Mouse (Mus musculus) cerebellum, adult 11 months (tissue): Measurements from ENCODE around the gene Cdc42.

Source experiments
- DNase-seq: peaks from one replicate; pipeline ENCODE4 v3.0.0; 2022

Gene Cdc42

DNA sequence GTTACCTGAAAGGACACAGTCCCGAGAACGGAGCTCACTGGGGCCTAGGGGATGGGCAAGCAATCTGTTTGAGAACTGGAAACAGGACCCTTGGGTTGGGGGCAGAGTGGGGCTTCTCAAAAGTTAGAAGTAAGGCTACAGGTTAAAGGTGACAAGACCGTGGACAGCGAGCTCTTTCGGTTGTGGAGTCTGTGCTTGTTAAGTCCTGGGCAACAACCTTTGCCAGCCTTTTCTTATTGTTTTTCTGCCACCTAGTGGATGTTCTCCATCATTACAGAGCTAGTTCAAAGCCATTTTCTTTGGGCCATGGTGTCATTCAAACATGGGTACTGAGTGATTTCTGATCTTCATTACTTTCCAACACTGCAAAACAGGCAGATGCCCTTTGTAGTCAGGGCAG, 49.1 kb downstream of the Cdc42 start:
- peak; percentile 35 for DNase-seq

DNA sequence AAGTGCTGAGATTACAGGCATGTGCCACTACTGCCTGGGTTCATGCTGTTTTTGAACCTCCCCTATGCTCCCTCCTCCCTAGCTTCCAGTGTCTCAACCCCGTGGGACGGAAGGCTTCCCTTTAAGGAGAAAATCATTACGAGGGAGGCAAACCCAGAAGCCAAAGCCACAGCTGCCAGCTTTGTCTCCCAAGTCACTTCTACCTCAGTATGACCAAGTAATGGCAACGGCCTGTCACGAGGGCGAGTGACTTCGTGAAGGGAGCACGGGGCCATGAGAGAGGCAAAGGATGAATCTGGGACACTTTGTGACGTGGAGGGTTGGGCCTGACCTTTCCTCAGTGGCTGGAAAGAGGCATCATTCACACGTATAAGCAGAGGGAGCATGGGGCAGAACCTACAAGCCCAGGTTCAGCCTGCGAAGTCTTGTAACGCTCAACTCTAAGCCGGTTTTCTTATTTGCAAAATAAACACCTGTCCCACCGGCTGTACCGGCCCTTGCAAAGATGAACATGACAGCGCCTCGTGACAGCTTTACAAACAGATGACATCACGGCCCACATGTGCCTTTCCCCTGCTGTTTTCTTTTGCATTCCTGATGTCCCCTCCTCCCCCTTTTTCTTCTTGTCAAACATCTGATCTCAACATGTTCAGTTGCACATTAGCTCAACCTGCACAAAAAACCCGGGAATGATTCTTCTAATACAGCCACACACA, 50.4 kb downstream of the Cdc42 start:
- no peak for DNase-seq

DNA sequence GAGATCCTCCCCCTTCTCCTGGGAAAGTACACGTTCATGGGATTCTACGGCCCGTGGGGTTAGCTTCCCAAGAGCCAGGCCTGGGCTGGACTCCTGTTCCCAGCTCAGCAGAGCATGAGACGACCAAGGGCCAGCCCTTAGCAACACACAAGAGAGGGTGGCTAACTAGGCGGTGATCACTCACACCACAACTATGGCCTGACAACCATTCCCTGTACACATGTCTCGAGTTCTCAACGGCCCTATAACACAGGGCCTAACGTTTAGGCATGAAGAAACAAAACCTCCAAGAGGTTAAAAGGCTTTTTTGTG, 51.0 kb downstream of the Cdc42 start:
- no peak for DNase-seq

DNA sequence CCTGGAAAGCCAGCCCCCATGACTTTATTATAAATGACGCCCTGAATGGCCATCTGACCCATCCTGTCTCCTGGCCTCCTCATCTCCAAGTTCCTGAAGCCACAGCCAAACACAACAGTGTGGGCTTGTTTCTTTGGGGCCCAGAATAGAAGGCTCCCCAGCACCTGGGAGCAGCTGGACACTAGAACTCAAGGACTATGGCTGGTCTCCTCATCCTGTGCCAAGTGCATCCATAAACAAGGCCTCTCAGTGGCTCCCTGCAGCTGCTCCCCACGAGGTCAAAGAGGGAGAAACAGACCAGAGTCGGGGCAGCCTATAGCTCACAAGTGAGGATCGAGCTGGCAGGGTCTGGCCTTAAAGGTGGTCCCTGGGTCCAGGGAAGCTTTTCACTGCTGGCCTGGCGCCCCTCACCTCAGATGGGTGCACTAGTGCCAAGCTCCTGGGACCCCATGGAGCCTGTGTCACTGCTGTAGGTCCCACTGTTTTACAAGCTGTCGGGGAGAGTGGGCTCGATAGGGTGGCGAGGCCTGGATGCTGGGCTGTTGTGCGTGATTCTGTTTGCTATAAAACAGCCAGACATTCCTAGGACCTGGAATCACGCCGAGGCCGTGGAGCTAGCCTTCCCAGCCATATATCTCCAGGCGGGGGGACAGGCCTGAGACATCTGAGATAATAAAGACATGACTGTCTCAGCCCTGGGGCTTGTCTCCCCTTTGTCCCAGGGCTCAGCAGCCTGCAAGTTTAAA, 51.5 kb downstream of the Cdc42 start:
- no peak for DNase-seq

DNA sequence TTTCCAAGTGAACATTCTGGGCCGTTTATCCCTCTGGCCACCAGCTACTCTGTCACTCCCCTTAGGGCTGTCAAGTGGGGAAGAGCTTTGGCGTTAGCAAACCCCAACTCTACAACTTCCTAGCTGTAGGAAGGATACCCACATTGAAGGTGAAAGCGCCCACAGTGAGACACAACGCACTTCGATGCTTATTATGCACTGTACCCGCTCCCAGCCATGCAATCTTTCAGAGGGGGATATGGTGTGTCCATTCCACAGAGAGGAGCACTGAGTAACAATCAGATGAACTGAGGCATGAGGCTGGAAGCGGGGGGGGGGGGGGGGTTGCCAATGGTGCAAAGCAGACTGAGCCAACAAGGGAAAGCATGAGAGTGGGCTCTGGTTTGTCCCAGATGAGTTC, 52.5 kb downstream of the Cdc42 start:
- no peak for DNase-seq

DNA sequence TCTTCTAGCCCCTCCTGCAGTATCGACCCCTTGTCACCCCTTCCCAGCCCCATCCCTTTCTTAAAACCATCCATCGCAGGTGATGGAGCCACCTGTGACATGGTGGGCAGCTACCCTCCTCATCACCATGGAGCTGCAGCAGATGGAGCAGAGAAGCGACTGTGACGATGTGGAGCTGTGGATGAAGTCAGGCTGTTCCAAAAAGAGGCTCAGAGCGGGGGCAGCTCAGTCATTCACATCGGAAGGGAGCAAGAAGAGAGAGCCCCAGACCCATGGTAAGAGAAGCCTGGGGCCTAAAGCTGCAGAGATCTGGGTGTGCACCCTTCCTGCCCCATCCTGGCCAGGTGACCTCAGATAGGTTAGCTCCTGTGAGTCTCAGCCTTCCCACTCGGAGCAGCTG, 53.4 kb downstream of the Cdc42 start:
- no peak for DNase-seq

DNA sequence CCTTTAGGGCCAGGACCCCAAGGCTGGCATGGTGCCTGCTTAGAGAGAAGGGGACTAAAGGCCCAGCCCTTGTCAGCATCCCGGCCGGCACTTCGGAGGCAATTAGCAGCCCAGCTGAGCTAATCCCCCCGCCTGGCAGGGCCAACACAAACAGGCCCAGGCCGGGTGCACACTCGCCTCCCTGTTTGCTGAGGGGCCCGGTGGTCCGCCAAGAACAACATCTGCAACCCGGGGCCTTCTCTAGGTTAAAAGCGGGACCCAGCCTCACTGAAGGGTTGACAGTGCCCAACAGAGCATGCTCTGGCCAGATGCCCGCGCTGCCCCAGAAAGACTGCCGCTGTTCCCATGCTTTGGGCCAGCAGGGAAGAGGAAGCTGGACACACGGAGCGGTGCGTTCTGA, 55.9 kb downstream of the Cdc42 start:
- DNase-seq = no peak

DNA sequence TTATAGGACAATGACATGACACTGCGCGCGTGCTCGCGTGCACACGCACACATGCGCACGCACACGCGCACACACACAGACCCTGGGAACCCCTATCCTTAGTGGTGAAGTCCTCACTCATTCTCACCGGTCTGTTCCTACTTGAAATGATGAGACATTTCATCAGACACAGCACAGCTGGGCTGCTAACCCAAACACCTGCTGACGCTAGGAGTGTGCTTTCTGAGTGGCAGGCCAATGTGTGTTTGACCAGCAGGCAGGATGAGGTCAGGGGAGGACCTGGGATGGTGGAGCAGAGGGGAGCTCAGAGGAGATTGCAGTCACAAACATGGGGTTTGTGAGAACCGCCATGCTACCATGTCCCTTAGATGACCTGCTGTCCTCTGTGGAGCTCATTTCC, 57.3 kb downstream of the Cdc42 start:
- DNase-seq = no peak

DNA sequence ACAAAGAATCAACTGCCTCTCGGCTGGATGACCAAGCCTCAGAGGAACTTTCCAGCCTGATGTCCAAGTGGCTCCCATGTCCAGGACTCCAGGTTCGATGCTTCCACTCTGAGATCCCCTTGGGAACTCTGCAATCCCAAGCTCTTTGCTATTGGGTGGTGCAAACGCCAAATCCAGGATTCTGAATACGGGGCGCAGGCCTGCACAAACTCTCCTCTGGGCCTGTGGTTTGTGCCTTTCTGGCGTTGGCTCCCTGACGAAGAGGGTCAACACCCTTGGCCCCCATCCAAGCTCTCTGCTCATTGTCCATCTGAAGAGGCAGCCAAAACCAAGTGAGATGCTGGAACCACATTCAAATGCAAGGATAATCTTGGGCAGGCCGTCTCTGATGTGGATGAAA, 59.1 kb downstream of the Cdc42 start:
- DNase-seq = no peak

DNA sequence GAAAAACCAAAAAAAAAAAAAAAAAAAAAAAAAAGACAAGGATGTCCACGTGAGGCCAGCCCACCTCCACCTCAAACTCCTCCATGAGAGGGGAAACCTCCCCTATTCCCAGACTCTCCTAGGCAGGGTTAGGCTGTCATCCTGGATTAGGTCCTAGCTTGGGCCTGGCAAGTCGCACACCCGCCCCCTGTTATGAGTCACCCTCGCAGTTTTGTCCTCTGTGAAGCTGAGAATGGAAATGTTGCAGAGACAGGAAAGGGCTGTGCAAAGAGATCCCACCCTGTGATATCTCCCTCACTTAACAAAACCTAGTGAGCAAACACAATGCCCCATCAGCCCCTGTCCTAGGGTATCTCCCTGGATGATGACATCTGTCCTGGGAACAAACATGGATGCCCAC, 59.9 kb downstream of the Cdc42 start:
- DNase-seq = no peak

DNA sequence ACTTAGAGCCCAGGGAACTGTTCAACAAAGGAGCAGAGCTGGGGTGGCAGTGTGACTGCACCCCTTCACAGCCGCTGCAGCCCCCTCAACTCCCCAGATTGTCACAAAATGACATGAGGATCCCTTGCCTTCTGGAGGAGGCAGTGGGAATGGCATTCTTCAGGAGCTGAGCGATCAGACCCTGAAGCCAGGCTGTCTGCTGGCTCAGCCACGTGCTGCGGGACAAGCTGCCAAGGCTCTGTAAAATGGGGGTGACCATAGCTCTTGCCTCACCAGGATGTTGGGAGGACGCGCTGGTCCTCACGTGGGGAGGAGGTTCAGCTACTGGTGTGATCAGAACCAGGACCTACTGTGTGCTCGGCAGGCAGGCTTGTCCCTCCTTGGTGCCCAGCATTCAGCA, 62.6 kb downstream of the Cdc42 start:
- DNase-seq = no peak

DNA sequence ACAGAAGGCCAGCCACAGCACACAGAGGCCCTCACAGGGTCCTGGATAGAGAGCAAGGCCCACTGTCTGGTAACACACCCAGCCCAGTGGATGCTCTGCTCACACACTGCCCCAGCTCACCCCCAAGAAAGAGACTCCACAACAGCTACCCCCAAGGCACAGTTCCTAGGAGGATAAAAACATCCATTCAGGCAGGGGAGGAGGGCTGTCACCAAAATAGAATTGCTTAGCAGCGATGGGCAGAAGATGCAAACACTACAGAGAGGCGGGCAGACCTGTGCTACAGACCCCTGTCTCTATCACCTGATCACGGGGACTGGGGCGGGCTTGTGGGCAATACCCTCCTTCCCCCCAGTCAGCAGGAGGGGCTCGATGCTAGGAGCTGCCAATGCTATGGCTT, 63.0 kb downstream of the Cdc42 start:
- DNase-seq = no peak

DNA sequence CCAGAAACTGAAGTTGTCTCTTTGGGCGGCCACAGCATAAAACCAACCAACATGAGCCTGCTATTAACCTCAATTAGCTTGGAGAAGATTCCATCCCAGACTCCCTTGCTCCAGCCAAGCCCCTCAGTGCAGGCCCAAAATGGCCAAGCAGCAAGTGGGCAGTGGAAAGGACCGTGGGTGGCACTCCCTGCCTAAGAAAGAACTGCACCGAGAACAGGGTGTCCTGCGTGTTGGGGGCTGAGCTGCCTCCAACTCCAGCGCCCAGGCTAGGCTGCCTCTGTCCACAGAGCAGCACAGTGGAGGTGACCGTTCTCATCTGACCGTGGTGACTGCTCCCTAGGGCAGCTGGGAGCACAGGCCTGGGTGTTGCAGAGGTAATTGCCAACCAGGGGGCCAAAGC, 63.5 kb downstream of the Cdc42 start:
- no peak for DNase-seq

DNA sequence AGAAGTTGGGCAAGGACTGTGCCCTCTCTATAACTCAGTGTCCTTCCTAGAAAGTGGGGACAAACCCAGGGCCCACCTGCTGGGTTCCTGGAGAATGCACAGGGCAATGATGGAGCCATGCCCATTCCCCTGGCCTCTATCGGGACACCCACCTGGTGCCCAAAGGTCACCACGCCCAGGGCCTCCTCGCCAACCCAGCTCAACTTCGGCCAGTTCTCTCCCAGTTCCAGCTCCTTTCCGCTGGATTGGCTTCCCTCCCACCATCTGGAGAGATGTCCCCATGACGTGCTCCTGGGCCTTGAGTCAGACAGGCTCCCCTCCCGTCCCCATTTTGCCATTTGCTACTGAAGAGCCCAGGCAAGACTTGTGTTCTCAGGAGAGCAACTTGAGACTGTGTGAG, 64.9 kb downstream of the Cdc42 start:
- no peak for DNase-seq

DNA sequence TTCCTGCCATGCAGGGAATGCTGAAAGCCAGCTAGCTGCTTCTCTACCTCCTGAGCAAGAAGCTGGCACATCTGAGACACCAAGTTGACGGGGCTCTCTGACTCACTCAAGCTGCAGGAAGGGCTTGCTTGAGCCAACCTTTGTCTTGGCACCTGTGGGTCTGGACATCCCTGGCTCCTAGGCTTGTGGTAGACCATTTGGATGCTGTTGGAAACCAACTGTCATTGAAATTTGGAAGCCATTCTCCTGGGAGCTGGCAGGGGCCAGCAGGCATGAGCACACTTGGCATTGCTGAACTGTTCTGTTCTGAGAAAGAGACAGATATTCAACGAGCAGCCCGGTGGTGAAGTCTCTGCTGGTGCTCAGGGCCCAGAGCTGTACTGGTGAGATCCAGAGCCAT, 67.3 kb downstream of the Cdc42 start:
- DNase-seq = peak; percentile 65

DNA sequence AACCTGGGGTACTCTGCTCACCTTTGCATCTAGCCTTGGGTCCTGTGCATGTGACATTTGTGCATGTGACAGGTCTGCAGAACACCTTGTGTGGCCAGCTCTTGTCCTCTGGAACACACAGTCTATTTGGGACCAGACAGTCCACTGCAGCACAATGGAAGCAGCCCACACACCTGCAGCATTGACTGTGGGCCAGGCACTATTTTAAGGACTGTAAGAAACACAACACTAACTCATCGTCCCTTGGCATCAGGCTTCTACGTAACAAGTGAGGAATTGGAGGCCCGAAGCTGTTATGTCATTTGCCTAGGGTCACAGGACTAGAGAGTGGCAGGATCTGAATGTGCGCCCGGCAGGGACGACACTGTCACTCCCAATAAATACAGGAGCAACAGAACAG, 67.8 kb downstream of the Cdc42 start:
- no peak for DNase-seq

DNA sequence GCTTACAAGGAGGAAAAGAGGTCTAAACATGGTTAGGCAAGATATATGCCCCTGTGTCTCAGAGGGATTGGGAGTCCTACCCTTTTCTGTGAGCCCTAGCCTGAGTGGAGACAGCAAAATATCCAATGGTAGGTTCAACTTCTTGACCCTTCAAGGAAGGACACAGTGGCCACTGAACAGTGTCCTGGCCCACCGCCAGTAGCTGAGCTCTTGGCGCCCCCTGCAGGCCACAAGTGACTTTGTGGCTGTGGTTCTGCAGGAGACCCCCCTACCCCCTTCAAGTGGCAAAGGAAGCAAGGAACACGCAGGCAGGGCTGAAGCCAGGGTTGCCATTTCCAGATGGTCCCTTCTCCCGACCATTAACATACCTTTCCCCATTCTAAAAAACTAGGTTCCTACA, 69.7 kb downstream of the Cdc42 start:
- DNase-seq = peak; percentile 33

DNA sequence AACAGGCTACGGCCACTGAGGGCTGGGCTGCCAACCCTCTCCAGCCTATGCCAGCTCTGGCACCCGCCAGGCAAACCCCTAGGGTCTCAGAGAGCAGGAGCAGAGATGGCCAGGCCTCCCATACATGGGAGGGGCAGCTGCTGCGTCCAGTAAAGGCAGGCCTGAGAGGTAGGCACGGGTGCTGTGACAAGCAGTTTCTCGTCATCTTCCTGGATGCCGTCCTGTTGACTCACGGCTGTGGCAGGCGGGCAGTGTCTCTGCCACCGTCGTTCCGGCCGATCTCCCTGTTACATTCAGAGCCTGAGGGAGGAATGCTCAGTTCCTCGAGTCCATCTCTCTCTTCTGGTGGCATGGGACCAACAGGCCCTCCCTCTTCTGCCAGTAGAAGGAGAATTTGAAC, 70.3 kb downstream of the Cdc42 start:
- no peak for DNase-seq

DNA sequence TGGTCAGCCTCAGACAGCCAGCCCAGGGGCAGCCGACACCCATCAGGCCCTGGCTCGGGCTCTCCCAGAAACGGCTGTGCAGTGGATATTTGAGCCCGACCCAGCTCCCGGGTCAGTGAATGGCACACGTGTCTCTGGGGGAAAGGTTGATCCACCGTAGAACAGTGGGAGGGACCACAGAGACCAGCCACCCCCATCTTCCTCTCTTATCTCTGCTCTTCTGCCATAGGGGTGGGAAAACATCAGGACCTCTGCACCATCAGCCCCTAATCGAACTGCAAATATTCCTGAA, 70.9 kb downstream of the Cdc42 start:
- DNase-seq = no peak

DNA sequence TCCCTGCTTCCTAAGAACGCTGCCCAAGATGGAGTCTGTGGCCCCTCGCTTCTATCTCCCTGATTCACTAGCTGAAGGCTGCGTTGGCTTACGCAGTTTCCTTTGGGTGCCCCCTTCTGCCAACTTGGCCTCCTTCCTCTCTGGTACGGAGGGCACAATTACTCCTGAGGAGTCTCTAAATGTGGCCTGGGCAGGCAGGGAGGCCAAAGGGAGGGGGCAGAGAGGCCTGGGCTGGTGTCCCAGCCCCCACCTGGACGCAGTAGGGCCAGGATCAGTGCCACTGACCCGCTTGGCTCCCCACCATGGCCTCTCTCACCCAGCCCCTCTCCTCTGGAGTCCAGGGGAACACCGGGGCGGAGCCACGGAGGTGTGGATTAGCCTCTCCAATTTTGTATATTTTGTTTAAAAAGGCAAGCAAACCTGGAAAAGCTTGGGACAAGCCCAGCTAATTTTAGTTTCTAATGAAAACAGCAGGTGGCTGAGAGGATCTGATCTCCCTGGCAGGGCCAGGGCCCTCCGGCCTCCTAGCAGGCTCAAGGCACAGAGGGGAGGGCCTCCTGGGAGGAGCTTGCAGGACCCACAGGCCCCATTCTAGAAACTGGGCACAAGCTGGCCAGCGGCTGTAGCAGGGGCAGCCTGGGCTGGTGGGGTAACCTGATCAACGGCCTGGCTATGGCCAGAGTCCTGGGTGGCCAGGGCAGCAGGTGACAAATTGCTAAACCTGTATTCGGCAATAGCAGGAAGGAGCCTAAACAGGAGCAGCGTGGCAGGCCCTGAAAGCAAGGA, 71.5 kb downstream of the Cdc42 start:
- no peak for DNase-seq

DNA sequence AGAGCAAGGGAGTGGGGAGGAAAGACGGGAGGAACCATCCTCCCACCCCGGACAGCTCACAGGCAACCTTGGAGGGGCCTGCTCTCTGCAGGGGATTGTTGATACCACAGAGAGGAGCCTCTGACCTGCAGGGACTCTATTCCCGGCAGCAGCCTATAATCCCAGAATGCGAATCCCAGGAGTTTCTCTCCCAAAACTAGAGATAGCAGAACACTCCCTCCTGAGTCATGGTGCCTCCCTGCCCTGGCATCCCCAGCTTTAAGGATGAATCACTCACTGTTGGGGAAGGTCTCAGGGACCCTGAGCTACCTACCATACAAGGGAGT, 74.2 kb downstream of the Cdc42 start:
- no peak for DNase-seq

DNA sequence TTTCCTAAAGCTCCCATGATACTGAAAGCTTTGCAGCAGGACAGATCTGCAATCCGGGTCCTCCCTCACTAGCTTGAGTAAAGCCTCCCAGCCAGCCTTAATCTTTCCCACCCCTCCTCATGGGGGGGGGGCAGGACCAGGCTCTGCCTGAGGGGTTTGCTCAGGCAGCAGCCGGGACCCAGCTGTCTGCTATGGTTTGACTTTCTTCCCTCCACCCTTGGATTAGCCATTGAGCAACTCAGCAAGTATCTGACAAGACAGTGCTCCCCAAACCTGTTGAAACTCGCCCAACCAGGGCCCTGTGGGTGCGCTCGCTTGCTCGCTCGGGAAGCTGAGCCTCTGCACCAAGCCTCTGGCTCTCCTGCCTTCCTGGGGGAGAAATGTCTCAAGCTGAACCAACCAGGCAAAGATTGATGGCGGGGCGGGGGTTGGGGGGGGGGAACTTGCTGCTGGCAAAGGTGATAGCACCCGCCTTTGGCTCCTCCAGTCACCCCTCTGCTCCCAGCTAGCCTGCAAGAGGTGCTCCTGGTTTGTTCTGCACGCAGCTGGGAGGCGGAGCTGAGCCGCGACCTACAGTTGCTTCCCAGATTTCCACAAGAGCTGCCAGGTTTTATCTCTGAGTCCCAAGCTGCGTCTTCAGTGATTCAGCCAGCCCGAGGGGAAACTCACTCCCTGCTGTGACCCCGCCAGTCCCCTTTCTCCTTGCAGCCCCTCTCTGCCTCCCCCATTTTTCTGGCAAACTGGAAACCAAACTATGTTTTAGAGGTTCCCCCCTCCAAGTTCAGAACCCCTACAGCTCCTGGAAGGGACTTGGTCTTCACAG, 74.7 kb downstream of the Cdc42 start:
- DNase-seq = no peak

DNA sequence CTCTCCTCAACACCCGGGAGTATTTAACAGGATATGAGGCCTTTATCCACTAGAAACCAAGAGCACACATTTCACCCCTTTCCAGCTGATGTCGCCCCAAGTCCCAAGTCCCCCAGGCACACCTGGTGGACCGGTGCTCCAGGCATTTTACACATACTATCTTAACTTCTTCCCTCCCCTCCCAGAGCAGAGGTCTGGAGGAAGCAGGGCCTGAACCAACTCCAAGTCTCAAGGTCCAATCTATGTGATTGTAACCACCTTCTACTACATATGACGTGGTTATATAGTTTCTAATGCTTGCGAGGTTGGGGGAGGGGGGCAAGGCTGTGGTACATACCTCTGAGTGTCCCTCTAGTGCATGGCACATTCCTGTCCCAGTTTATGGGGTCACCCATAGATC, 75.4 kb downstream of the Cdc42 start:
- no peak for DNase-seq

DNA sequence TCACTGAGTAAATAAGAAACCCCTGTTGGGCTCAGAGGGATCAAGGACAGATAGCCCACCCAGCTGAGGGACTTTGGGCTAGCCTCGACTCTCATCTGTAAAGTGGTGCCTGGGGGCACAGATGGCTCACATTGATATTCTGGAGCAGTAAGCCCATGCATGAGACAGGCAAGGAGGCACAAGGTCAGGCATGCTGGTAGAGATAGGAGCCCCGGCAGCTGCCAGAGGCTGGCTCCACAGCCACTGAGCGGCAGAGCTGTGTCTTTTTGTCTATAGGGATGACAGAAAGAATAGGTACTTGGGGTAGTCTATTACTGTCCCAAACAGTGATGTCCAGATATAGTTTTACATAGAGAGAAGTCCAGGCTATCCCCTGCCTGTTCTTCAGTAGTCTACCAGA, 76.2 kb downstream of the Cdc42 start:
- DNase-seq = no peak
